Mouse (Mus musculus): ENCODE measurements at regions not wholly inside any gene's neighbourhood (a gene's known extent, or its start where the extent isn't known, plus 50 kb on each side); places are given as distances from the start of the nearest gene placed in this dataset.
"Not testable (repeated sequence)": the region's sequence is repeated elsewhere in the genome, so short reads cannot be mapped to it uniquely, and the experiment has no call there.

- DNase-seq: no peak
These were observed 169.2 kb upstream of the Hddc2 start for GRCm38 (mm10) chr10:31143856-31144488.

GRCm38 (mm10) chr10:31144489-31144872, 168.7 kb upstream of the Hddc2 start:
- no peak for DNase-seq

- peak; percentile 6 to 14 for DNase-seq
These were observed 140.0 kb upstream of the Hddc2 start for GRCm38 (mm10) chr10:31173169-31173686.

- no peak for DNase-seq
These were observed 123.6 kb upstream of the Hddc2 start for GRCm38 (mm10) chr10:31189577-31189976.

- not testable (repeated sequence) for DNase-seq
These were observed 101.0 kb upstream of the Hddc2 start for GRCm38 (mm10) chr10:31212164-31212563.

GRCm38 (mm10) chr10:31212778-31213454, 100.3 kb upstream of the Hddc2 start:
- no peak for DNase-seq

GRCm38 (mm10) chr10:31221902-31222301, 91.3 kb upstream of the Hddc2 start:
- DNase-seq: no peak

GRCm38 (mm10) chr10:31229078-31229477, 84.1 kb upstream of the Hddc2 start:
- DNase-seq: no peak

- no peak for DNase-seq
These were observed 70.7 kb upstream of the Hddc2 start for GRCm38 (mm10) chr10:31242442-31242966.

GRCm38 (mm10) chr10:31252584-31253381, 60.4 kb upstream of the Hddc2 start:
- no peak for DNase-seq

GRCm38 (mm10) chr10:31256934-31257333, 56.2 kb upstream of the Hddc2 start:
- DNase-seq: no peak

- DNase-seq: no peak
These were observed 55.6 kb upstream of the Hddc2 start for GRCm38 (mm10) chr10:31257611-31258010.

- no peak for DNase-seq
These were observed 52.3 kb upstream of the Hddc2 start for GRCm38 (mm10) chr10:31260914-31261313.
